Mouse (Mus musculus) E14TG2a.4 (cell line): Measurements from ENCODE around the gene Thumpd2.

ENCODE experiments used
- CTCF ChIP-seq: conservative IDR thresholded peaks from 2 replicates; pipeline ENCODE4 v1.5.1; 2014; ENCODE audit warnings: low read length
- NANOG ChIP-seq: IDR thresholded peaks from 2 replicates; pipeline ENCODE4 v1.6.1; 2014; ENCODE audit warnings: borderline replicate concordance, low read length, mixed read lengths

- TF ChIP-seq CTCF = no peak
- TF ChIP-seq NANOG = no peak
Measured at GRCm38 (mm10) chr17:81038707-81039408, 26.0 kb downstream of the Thumpd2 start.
